Mouse (Mus musculus): ENCODE measurements at regions not wholly inside any gene's neighbourhood (a gene's known extent, or its start where the extent isn't known, plus 50 kb on each side); places are given as distances from the start of the nearest gene placed in this dataset.

DNA sequence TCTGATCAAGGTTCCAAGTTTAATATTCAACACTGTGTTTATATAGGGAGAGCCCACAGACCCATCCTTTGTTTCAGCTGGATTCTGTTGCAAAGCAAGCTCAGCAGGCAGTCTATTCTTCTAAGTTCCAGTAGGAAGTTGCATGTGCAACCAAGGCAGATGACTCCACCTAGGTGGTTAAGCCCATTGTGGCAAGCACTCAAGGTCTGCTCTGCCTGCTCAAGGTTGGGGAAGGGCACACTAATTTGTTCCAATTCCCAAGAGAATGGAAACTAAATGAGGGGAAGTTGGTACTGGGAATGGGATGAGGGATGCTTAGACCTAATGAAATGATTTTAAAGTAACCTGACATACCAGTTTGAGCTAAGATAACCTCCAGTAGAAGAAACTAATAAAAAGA, 437.3 kb downstream of the 1810013L24Rik start:
- no peak for DNase-seq

DNA sequence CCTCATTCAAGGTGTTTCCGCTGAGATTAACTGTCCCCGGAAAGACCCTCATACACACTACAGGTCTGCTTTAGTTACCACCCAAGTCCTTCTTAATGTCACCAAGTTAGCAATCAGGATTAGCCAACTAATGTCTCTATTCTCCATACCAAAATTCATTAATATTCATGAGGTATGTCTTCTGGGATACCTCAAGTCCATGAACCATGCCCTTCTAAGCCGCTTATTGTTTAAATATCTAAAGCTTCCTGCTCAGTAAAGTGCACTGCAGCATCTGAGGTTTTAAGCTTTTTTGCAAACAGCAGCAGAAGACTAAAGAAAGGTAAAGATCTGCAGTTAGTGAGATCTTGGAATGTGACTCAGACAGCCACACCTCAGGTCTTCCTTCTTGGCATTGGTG, 440.2 kb downstream of the 1810013L24Rik start:
- no peak for DNase-seq

- no peak for DNase-seq
Measured at GRCm38 (mm10) chr16:9270671-9271070, 440.8 kb downstream of the 1810013L24Rik start.

DNA sequence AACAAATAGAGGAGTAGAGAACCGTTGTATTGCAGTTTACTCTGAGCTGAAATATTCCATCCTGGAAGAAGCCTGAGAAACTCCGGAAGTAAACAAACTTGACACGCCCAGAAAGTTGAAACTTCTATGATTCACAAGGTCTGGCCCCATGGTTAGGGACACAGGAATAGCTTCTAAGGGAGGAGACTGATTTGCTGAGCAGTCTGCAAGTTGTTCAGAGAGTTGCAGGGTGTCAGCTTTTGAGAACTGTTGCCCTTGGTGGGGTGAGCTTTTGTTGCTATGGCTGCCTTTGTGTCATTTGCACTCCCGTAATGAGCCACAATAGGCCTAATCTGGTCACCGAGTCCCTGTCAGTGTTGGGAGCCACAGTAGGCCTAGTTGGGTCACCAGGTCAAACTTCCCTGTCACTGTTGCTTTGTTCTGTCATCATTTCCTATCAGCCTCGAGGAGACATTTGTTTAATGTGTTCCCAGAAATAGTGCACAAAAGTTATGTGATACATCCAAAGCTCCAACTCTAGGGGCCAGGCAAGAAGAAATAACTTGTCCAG, 443.9 kb downstream of the 1810013L24Rik start:
- DNase-seq: no peak

DNA sequence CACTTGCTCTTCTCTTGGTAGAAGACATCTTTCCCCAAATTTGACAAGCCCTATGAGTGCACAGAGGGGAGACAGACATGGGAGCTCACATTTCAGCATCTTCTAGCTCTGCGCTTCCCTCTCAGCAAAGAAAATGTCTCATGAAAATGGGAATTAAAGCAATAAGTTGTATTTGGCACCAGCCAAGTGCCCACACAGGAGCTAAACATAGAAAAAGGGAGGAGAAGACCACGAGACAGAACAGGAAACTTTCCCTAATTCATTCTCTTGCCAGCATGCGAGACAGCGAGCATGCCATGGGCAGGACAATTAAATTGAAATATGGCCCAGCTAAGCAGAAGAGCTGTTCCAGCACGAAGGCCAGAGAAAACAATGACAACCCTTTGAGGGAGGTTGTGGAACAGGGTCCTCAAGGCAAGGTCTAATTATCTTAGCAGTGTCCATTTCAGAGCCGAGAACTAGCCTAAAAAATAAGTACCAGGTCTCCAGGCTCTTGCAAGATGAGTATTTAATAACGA, 444.7 kb downstream of the 1810013L24Rik start:
- DNase-seq: no peak

GRCm38 (mm10) chr16:9275426-9275825, 445.5 kb downstream of the 1810013L24Rik start:
- DNase-seq: no peak

GRCm38 (mm10) chr16:9277064-9277463, 447.2 kb downstream of the 1810013L24Rik start:
- DNase-seq: no peak

DNA sequence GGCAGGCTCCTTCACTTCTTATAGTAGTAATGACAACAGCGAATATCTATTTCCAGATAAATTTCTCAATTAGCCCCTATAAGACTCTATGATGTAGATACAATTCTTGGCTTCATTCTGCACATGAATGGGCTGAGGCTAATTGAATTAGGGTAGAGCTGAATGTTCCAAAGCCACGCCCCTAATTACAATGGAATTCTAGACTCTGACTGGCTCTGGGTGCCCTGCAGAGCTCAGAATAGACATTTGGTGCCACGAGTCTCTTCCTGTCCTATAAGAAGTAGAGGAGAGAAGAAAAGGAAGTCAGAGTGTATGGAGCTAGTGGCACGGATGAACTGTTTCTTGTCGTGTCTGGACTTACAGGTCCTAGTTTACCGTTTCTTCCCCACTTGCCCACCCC, 449.8 kb downstream of the 1810013L24Rik start:
- no peak for DNase-seq

- DNase-seq: no peak
Measured at GRCm38 (mm10) chr16:9280431-9280830, 450.5 kb downstream of the 1810013L24Rik start.

GRCm38 (mm10) chr16:9280931-9281330, 451.0 kb downstream of the 1810013L24Rik start:
- no peak for DNase-seq

GRCm38 (mm10) chr16:9284423-9284822, 454.5 kb downstream of the 1810013L24Rik start:
- no peak for DNase-seq

- no peak for DNase-seq
Measured at GRCm38 (mm10) chr16:9285921-9286320, 456.0 kb downstream of the 1810013L24Rik start.

- no peak for DNase-seq
Measured at GRCm38 (mm10) chr16:9287557-9287956, 457.7 kb downstream of the 1810013L24Rik start.

DNA sequence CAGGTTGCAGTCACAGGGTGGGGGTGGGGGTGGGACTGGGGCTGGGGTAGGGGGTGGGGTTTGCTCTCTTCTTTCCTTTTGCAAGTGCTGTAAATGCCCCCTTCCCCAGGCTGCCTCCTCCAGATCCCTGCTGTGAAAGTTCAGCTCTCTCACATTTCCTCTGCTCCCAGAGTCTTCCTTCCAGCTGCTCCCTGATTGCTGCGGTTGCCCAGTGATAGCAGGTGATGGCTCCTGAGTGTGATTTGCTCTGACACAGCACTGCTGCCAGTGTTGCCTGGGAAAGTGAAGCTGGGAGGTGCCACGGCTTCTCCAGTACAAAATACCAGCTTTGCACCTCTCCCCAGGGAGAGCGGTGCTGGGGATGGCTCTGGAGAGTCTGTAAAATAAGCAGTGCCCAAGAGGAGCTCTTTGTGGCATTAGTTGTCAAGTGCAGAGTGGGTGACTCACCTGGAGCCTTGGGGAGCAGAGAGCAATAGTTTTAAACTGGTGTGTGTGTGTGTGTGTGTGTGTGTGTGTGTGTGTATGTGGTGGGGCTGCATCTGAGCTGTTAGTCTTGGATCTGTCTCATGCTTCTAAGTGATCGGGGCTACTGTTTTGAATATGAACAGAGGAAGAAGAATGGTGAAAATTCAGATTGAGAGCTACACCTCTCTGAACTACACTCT, 461.6 kb downstream of the 1810013L24Rik start:
- DNase-seq: no peak

GRCm38 (mm10) chr16:9303134-9303533, 473.2 kb downstream of the 1810013L24Rik start:
- DNase-seq: no peak

GRCm38 (mm10) chr16:9304079-9304478, 474.2 kb downstream of the 1810013L24Rik start:
- DNase-seq: no peak

- DNase-seq: no peak
Measured at GRCm38 (mm10) chr16:9310744-9311143, 480.8 kb downstream of the 1810013L24Rik start.

DNA sequence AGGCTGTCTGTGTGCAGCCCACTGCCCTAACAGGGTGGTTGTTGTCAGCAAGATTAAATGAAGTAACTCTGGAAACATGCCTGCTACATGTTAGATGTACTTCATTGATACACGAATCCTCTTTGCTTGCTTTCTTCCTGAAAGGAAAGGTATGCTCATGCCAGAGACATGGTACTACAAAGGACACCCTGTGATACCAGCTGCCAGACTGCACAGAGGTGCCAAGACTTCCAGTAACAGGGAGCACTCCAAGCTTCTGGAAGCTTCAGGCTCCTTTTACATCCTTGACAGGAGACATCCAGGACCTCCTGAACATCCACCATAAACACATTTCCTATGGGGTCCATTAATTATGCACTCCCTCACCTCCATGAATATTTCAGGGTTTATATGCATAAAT, 505.7 kb downstream of the 1810013L24Rik start:
- no peak for DNase-seq

DNA sequence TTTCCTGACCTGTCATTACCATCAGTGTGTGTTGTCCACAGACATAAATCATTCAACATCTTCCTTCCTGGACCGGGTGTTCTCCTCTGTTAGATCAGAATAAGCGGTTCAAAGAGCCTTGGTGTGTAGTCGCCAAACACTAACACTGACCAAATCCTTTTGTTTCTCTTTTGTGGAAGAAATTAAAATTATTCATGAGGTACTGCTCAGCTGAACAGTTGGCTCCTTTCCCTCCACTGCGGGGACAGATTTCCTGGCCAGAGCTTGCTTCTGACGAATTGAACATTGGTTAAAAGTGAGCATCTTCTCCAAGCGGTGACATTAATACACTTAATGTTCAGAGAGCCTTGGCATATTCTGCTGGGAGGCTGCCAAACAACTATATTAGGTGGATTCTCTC, 506.2 kb downstream of the 1810013L24Rik start:
- DNase-seq: no peak

DNA sequence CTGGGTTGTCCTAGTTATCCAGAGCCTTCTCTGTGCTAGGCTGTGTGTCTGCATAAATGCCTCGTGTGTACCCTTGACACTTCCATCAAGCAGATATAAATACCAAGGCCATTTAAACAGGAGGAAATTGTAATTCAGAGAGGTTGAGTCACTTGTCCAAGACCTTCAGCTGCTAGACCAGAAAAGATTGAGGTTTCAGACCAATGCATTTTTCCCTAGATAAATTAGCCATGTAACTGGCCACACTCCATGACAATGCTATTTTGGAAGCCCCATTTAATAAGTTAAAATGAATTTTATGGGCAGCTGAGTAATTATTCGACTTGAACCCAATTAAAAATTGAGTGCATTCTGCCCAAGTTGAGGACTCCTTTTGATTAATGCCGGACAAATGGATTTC, 509.6 kb downstream of the 1810013L24Rik start:
- no peak for DNase-seq

- DNase-seq: no peak
Measured at GRCm38 (mm10) chr16:9341245-9341644, 511.3 kb downstream of the 1810013L24Rik start.

- no peak for DNase-seq
Measured at GRCm38 (mm10) chr16:9353811-9354210, 523.9 kb downstream of the 1810013L24Rik start.

DNA sequence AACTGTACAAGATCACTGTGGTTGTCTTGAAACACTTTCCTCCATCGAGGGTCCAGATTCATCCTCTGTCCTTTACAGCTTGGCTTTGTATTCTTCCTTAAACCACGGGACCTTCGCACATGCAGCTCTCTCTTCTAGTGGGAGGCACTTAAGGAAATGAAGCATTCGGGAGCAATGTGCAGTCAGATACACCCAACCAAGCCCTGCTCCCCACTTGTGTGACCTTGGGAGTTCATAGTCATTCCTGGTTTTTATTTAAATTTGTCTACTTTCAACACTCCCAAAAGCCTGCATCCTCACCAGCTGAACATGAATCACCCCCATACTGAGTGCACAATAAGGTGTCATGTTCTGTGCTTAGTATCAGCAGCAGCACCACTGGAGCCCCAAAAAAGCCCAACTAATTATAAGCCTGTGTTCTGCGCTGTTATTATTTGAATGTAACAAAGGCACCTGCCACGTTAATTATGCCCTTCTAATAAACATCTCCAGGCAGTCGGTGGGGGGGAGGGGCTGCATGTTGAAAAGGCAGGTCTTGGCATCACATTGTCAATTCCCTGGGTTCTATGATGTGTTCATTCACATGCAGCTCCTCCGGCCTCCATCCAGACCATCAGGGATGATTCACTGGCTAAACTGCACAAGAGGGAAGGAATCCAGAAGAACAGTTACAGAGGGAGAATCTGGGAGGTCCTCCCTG, 524.6 kb downstream of the 1810013L24Rik start:
- DNase-seq: no peak

GRCm38 (mm10) chr16:9358651-9359050, 528.8 kb downstream of the 1810013L24Rik start:
- DNase-seq: no peak
